Mouse (Mus musculus) spleen, postnatal 14 days (tissue): ENCODE data around the gene Xndc1.
"Not testable (repeated sequence)": the region's sequence is repeated elsewhere in the genome, so short reads cannot be mapped to it uniquely, and the experiment has no call there.

Experiments used
- DNase-seq, 2 experiments: peaks; one replicate each; pipeline ENCODE4 v3.0.0; 2021 to 2022; ENCODE audit warnings: low spot score in 2 of 2

Xndc1 gene

DNA sequence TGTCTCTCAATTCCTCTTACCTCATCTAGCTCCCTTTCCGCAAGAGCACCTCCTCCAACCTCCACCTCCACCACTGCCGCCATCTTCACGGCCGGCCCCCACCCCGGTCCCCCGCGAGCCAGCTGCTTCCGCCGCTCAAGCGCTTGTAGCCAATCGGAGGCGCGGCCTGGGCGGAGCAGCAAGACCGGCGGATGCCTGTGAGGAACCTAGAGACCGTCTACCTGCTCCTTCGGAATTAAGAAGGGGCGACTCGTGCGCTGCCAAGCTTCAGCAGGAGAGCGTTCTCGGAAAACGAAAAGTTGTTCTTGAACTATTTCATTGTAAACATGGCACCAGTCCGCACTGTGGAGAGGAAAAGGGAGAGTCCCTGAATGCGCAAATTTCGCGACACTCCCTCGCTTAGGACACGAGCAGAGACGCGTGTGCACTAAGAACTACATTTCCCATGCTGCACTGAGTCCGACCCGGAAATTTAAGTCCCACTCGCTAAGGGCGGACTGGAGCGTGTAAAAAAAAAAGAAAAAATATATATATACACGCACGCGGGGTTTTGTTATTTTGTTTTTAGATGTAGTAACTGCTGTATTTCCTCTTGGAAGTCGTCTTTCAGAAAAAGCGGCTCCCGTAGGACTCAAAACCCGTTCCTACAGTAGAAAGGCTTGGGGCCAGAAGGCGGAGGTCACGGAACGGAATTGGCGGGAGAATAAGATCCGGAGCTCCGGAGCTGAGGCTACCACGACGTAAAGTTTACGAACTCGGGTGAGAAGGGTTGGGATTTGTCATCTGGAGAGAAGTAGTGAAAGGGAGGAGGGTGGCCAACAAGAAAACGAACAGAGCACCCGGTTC, at the start of gene Xndc1, which contains the start of the genes Rnf121 and Xntrpc:
Gene Xndc1 (plus strand): TSS at position 466 of the 846 bp plus-strand sequence.
Gene Rnf121 (minus strand): TSS at position 424 of the 846 bp plus-strand sequence.
Gene Xntrpc (plus strand): TSS at position 668 of the 846 bp plus-strand sequence.
- peak; percentile 79 to 86 for DNase-seq

- no peak for DNase-seq
These were observed 48.4 kb upstream of the Xndc1 start for GRCm38 (mm10) chr7:102016936-102017335.

GRCm38 (mm10) chr7:102017452-102017851, 47.9 kb upstream of the Xndc1 start:
- DNase-seq: no peak

GRCm38 (mm10) chr7:102018034-102018433, 47.3 kb upstream of the Xndc1 start:
- no peak for DNase-seq

- no peak for DNase-seq
These were observed 46.7 kb upstream of the Xndc1 start, which contains the start of gene Il18bp for GRCm38 (mm10) chr7:102018590-102018989. Gene Il18bp (minus strand): TSS chr7:102018690.

DNA sequence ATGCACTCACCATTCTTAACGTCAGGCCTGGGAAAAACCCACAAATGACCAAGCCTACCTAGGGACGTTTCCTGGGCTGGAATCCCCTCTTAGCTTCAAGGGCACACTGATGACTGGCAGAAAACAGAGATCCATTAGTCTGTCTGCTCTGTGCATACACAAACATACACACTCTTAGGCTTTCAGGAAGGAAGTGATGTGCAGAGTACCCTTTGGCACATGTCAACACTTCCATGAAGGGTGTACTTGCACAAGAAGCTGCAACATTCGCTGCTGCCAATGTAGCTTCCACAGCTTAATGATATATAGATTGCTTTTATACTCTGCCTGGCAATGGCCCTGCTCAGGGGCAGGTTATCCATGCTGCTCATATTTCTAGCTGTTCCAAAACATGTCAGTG, 45.9 kb upstream of the Xndc1 start:
- no peak for DNase-seq

DNA sequence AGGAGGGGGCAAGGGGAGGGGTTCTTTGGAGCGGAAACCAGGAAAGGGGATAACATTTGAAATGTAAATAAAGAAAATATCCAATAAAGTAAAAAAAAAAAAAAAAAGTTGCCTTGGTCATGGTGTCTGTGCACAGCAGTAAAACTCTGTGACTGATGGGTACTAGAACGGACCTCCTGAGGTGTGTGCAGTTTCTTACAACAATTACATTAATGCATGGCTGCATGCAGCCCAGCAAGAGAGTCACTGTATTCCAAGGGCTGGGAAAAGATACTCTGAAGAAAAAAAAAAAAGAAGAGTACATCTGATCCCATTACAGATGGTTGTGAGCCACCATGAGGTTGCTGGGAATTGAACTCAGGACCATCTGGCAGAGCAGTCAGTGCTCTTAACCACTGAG, 44.4 kb upstream of the Xndc1 start:
- DNase-seq: not testable (repeated sequence)

DNA sequence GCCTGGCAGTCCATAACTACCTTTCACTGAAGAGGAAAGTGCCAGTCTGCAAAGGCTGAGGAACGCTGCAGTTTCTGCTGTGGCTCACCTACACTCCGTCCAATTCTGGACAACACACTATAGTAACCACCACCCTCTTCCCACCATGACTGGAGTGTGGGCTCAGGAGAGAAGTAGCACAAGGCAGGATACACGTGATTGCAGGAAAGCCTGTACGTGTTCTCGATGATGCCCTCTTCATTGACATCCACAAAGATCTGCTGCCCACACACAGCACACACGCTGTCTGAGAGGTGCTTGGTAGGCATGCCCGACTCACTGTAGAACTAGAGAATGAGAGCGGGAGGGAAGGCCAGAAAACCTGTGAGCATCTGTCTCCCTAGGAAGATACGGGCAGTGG, 41.5 kb upstream of the Xndc1 start:
- DNase-seq: no peak

- DNase-seq: no peak
These were observed 39.9 kb upstream of the Xndc1 start for GRCm38 (mm10) chr7:102025187-102026119.

DNA sequence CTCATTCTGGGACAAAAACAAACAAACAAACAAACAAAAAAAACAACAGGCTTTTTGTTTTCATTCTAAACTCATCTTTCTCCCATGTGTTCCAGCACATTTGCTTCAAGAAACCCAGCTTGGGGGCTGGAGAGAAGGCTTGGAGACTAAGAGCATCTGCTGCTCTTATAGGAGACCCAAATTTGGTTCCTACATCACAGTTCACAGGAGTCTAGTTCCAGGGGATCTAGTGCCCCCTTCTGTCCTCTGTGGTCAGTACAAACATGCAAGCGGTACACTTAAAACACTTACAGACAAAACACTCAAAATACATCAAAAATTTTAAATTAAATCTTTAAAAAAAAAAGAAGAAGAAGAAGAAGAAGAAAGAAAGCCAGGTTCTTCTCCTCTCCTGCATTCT, 30.4 kb upstream of the Xndc1 start:
- DNase-seq: no peak

DNA sequence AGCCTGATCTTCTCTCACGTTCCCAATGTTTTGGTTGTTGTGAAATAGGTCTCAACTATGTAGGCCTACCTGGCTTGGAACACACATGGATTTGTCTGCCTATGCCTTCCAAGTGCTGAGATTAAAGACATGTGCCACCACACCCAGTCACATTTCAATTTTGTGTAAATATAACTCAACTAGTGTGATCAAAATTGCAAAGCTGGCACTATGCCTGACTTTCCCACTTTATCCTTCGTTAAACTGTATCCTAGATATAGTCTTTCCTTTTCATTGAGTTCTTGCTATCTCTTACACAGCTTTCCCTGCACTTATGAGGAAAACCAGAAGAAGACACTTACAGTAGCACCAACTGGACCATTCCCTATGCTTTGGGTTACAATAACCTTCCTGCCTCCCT, 29.8 kb upstream of the Xndc1 start:
- DNase-seq: no peak

DNA sequence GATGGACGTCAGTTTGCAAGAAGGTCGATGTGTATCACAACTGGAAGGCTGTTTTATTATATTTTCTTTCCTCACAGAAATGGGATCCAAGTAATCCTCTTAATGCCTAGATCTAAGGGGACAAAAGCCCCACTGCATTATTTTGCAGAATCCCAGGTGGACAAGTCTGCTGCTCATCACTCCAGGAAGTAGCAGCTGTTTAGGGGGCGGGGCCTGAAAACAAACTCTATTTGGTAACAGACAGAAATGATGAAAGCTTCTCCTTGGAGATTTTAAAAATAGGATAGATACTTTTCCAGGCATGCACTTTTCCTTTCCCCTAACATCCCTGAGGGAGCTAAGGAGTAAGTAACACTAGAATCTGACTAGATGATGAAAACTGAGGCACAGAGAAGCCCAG, 28.0 kb upstream of the Xndc1 start:
- DNase-seq: no peak

DNA sequence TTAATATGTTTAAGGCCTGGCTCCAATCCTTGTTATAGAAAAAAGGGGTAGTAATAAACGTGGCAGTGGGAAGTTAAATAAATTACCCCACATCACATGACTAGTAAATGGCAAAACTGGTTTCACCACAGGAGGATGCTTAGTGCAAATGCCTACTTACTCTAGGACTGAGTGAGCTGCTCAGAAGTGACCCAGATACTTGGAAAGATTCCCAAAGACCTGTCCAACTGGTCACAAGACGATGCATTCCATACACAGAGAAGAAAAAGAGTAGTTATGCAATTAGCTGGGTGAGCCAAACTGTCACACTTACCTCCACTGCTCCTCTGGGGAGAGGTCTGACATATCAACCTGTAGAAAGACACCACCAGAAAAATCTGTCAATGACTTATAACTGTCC, 23.0 kb upstream of the Xndc1 start:
- DNase-seq: no peak

DNA sequence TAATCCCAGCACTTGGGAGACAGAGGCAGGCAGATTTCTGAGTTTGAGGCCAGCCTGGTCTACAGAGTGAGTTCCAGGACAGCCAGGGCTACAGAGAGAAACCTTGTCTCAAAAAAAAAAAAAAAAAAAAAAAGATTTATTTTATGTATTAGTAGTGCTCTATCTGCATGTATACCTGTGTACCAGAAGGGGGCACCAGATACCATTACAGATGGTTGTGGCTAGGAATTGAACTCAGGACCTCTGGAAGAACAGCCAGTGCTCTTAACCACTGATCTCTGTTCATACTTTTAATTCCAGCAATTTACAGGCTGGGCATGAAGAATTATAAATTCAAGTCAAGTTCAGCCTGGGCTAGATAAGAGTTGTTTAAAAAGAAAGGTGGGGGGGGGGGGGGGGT, 16.8 kb upstream of the Xndc1 start:
- DNase-seq: not testable (repeated sequence)

DNA sequence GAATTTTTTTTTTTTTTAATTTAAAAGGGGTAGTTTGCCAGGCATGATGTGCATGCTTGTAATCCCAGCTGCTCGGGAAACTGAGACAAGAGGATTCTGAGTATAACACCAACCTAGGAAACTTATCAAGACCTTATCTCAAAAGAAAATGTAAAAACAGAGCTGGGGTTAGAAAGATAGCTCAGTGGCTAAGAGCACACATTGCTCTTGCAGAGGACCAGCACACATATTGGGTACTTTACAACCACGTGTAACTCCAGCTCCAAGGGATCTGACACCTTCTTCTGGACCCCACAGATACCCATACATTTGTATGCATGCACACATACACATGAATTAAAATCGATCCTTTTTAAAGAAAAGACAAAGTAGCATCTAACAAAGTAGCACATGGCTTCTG, 4.0 kb upstream of the Xndc1 start:
- DNase-seq: no peak

GRCm38 (mm10) chr7:102062203-102062602, 3.1 kb upstream of the Xndc1 start:
- no peak for DNase-seq

- DNase-seq: no peak
These were observed 1.4 kb upstream of the Xndc1 start for GRCm38 (mm10) chr7:102063891-102064290.

GRCm38 (mm10) chr7:102064655-102065045, 661 bp upstream of the Xndc1 start:
- DNase-seq: no peak

- no peak for DNase-seq
These were observed 1.1 kb downstream of the Xndc1 start for GRCm38 (mm10) chr7:102066363-102066762.

GRCm38 (mm10) chr7:102076714-102077296, 11.5 kb downstream of the Xndc1 start:
- DNase-seq: peak in 1 of 2 experiments; percentile 27

DNA sequence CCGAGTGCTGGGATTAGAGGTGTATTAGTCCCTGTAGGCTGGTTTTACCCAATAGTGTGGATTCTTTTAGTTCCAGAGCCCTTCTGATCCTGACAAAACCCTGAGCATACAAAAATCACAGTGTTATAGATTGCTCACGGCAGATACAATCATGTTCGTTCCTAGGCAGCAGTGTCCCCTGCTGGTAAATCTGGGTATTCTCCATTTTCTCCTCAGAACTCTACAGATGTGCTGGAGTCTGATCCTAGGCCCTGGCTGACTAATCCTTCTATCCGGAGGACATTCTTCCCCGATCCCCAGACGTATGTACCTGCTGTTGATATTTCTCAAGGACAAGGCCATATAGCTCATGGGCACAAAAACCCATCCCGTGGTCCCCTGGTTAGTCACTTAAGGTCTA, 13.2 kb downstream of the Xndc1 start:
- no peak for DNase-seq

- no peak for DNase-seq
These were observed 15.0 kb downstream of the Xndc1 start for GRCm38 (mm10) chr7:102080311-102080710.
